Mouse (Mus musculus): ENCODE data around the gene Man1a. TPM values are rescaled to one million over a fixed set of nuclear protein-coding genes. Genes with fewer than 3 reads are reported as not detected.

Gene Man1a
- total and polyA plus RNA-seq, 2 experiments: 45.4 to 161 TPM

DNA sequence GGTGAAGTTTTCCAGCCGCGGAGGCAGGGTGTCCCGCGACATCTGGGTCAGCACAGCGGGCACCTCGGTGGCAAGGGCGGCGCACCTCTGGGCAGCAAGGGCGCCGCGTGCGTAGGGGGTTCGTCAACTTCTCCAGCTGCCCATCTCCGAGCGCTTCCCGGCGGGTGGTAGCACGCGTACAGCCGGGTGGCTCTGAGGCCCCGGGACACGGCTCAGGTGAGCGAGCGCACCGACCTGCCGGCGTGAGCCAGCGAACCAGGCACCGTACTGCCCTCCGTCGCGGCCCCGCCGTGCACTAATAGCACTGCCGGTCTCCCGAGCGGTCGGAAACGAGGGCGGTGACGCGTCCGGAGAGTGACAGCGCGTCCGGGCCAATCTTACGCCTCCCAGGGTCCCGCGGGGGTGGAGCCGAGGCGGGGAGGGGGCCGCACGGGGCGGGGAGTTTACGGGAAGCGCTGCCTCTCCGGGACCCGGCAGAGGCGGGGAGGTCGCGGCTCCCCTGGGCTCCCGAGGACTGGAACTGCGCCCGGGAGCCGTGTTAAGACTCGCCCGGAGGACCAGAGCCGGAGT, 883 bp downstream of the Man1a start:
- TF ChIP-seq POLR2A (IDR thresholded peaks at IDR 0.05; ENCODE audit: extremely low read depth, insufficient read depth, low read length) (peak; percentile 100), CTCF (IDR thresholded peaks at IDR 0.05; ENCODE audit: low read depth, low read length) (0 out of 2 replicates have a peak, but pooled peaks have one; percentile 1)
- under 1% methylated on average over 68 of the region's 68 CpGs for WGBS

DNA sequence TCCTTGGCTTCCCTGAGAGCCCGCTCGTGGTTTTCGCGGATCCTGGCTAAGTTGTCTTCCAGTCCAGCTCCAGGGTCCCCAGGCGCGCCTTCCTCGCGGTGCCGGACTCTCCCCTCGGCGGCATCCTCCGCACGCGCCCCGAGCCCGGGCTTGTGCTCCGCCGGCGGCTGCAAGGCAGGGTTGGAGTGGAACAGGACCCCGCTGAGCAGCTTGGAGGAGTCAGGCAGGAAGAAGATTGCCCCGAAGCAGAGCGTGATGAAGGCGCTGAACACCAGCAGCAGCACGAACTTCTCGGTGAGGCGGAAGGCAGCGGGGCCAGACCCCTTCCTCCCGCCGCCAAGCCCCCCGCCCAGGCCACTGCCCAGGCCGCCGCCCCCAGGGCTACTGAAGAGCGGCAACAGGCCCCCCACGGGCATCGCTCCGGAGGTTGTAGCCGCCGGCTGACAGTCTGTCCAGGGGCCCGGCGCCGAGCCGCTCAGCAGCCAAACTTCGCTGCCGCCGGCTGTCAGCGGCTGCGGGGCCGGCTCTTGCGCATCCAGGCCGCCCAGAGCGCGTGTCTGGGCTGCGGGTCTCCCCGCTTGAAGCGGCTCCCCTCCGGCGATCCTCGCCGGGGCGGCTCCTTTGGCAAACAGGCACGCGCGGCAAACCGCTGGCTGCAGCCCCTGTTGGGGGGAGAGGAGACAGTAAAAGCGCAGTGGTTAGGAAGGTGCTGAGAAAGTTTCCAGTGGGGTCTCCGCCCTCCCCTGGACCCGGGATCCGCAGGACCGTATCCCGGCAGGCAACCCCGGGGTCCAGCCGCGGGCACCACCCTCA, 1.6 kb downstream of the Man1a start:
- Histone ChIP-seq H3K9ac (ENCODE audit: low read depth, low read length) (peak overlapping the region; percentile 99), H3K79me2 (ENCODE audit: control insufficient read depth, insufficient read depth, low read length) (peaks cover 23% of the 10 kb centered on the region), H3K27ac (replicated peaks; ENCODE audit: insufficient read depth, low read depth, low read length) (peak overlapping the region; percentile 99), H3K4me1 (ENCODE audit: control insufficient read depth, insufficient read depth, low read length) (peaks cover 5% of the 10 kb centered on the region), H3K27me3 (ENCODE audit: control insufficient read depth, insufficient read depth, low read length) (no peaks in the 10 kb centered on the region), H3K36me3 (ENCODE audit: control insufficient read depth, insufficient read depth, low read length) (peaks cover 4% of the 10 kb centered on the region; the same call in 1 of the 2 replicates), H3K4me3 (ENCODE audit: insufficient read depth, low read depth, low read length) (peak overlapping the region; percentile 94)
- WGBS: under 1% methylated on average over 73 of the region's 73 CpGs
- no peak for DNase-seq (ENCODE audit: extremely low read depth, low read depth, low spot score)
- TF ChIP-seq CTCF (IDR thresholded peaks at IDR 0.05; ENCODE audit: low read depth, low read length) (no peak), POLR2A (IDR thresholded peaks at IDR 0.05; ENCODE audit: extremely low read depth, insufficient read depth, low read length) (no peak)

More for the DNA sequence above, 883 bp downstream of the Man1a start:
- Histone ChIP-seq H3K9ac (ENCODE audit: low read depth, low read length) (peak overlapping the region; percentile 99), H3K79me2 (ENCODE audit: control insufficient read depth, insufficient read depth, low read length) (peaks cover 19% of the 10 kb centered on the region), H3K27me3 (ENCODE audit: control insufficient read depth, insufficient read depth, low read length) (no peaks in the 10 kb centered on the region), H3K27ac (replicated peaks; ENCODE audit: insufficient read depth, low read depth, low read length) (peak overlapping the region; percentile 99), H3K4me1 (ENCODE audit: control insufficient read depth, insufficient read depth, low read length) (peaks cover 2% of the 10 kb centered on the region), H3K36me3 (ENCODE audit: control insufficient read depth, insufficient read depth, low read length) (no peaks in the 10 kb centered on the region), H3K4me3 (ENCODE audit: insufficient read depth, low read depth, low read length) (peak overlapping the region; percentile 94)
- DNase-seq (ENCODE audit: extremely low read depth, low read depth, low spot score): peak; percentile 83

DNA sequence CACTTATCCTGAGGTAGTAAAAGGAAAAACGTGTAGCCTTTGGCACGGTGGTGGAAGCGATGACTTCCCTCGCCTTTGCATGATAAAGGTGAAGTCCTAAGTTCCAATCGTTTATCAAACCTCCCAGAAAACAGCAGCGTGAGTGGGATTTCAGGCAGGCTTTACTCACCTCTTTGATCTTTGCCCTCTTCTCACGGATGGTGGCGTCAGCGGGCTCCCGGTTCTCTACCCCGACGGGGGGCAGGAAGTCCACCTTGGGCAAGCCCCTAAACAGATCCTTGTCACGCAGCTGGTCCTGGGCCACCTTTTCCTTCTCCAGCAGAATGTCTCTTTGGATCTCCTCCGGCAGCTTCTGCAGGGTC, 2.2 kb downstream of the Man1a start:
- peak overlapping the region; percentile 99 for H3K27ac ChIP-seq (replicated peaks; ENCODE audit: insufficient read depth, low read depth, low read length)
- H3K4me1 ChIP-seq (ENCODE audit: control insufficient read depth, insufficient read depth, low read length): peaks cover 5% of the 10 kb centered on the region
- 1% methylated on average over 14 of the region's 14 CpGs for WGBS
- H3K79me2 ChIP-seq (ENCODE audit: control insufficient read depth, insufficient read depth, low read length): peaks cover 28% of the 10 kb centered on the region
- H3K4me3 ChIP-seq (ENCODE audit: insufficient read depth, low read depth, low read length): peak overlapping the region; percentile 94
- TF ChIP-seq POLR2A (IDR thresholded peaks at IDR 0.05; ENCODE audit: extremely low read depth, insufficient read depth, low read length): 0 out of 2 replicates have a peak, but pooled peaks have one; percentile 5
- no peak for TF ChIP-seq CTCF (IDR thresholded peaks at IDR 0.05; ENCODE audit: low read depth, low read length)
- H3K27me3 ChIP-seq (ENCODE audit: control insufficient read depth, insufficient read depth, low read length): no peaks in the 10 kb centered on the region
- peak overlapping the region; percentile 99 for H3K9ac ChIP-seq (ENCODE audit: low read depth, low read length)
- peaks cover 4% of the 10 kb centered on the region; the same call in 1 of the 2 replicates for H3K36me3 ChIP-seq (ENCODE audit: control insufficient read depth, insufficient read depth, low read length)
- DNase-seq (ENCODE audit: extremely low read depth, low read depth, low spot score): peak; percentile 86

DNA sequence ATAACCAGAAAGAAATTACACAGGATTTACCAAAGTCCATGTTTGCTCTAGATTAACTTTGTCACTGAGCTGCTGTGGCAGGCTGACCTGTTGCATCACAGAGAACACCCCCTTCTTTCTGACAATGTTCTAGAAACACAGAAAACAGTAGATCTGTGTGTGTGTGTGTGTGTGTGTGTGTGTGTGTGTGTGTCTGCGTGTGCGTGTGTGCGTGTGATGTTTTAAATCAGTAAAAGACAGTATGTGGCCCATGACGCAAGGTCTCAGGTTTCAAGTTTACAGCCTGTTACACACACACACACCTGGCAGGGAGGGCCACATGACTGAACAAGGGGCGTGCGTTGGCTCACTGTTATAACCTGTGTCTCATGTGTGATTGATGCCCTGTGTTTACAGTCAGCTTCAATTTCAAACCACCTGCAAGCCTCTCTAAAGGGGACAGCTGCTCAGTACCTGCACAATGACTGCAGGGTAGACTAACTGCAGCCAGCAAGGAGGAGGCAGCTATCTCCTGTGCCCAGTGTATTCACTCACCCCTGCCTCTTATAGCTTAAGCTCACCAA, 2.7 kb downstream of the Man1a start:
- peak overlapping the region; percentile 99 for H3K9ac ChIP-seq (ENCODE audit: low read depth, low read length)
- peaks cover 4% of the 10 kb centered on the region; the same call in 1 of the 2 replicates for H3K36me3 ChIP-seq (ENCODE audit: control insufficient read depth, insufficient read depth, low read length)
- H3K27ac ChIP-seq (replicated peaks; ENCODE audit: insufficient read depth, low read depth, low read length): peak overlapping the region; percentile 99
- H3K4me1 ChIP-seq (ENCODE audit: control insufficient read depth, insufficient read depth, low read length): peaks cover 5% of the 10 kb centered on the region
- DNase-seq (ENCODE audit: extremely low read depth, low read depth, low spot score): peak; percentile 98
- no peak for TF ChIP-seq CTCF (IDR thresholded peaks at IDR 0.05; ENCODE audit: low read depth, low read length)
- no peak for TF ChIP-seq POLR2A (IDR thresholded peaks at IDR 0.05; ENCODE audit: extremely low read depth, insufficient read depth, low read length)
- H3K4me3 ChIP-seq (ENCODE audit: insufficient read depth, low read depth, low read length): peak overlapping the region; percentile 94
- peaks cover 29% of the 10 kb centered on the region for H3K79me2 ChIP-seq (ENCODE audit: control insufficient read depth, insufficient read depth, low read length)
- H3K27me3 ChIP-seq (ENCODE audit: control insufficient read depth, insufficient read depth, low read length): no peaks in the 10 kb centered on the region
- 3% methylated on average over 6 of the region's 6 CpGs for WGBS

DNA sequence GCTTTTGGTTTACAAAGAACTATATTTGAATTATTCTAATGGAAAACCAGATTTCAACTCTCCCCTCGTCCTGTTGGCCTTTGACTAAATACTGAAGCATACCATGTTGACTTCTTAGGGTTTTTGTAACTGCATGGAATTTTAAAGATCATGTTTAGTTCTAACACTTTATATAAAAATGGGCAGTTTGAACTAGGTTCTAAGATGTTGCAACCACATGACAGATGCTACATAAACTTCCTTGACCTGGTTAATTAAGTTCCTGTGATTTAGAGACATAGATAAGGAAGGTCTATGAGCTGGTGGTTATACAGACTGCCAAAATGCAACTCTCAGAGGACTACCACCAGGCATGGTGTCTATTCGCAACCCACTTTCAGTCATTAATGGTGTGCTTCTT, 4.1 kb downstream of the Man1a start:
- WGBS: 24% methylated on average over 2 of the region's 2 CpGs
- peak overlapping the region; percentile 93 for H3K27ac ChIP-seq (replicated peaks; ENCODE audit: insufficient read depth, low read depth, low read length)
- H3K27me3 ChIP-seq (ENCODE audit: control insufficient read depth, insufficient read depth, low read length): no peaks in the 10 kb centered on the region
- peak overlapping the region; percentile 94 for H3K4me3 ChIP-seq (ENCODE audit: insufficient read depth, low read depth, low read length)
- peaks cover 4% of the 10 kb centered on the region for H3K36me3 ChIP-seq (ENCODE audit: control insufficient read depth, insufficient read depth, low read length)
- TF ChIP-seq POLR2A (IDR thresholded peaks at IDR 0.05; ENCODE audit: extremely low read depth, insufficient read depth, low read length) (no peak), CTCF (IDR thresholded peaks at IDR 0.05; ENCODE audit: low read depth, low read length) (no peak)
- peak; percentile 53 for DNase-seq (ENCODE audit: extremely low read depth, low read depth, low spot score)
- peak overlapping the region; percentile 67 for H3K9ac ChIP-seq (ENCODE audit: low read depth, low read length)
- H3K79me2 ChIP-seq (ENCODE audit: control insufficient read depth, insufficient read depth, low read length): peaks cover 36% of the 10 kb centered on the region
- peaks cover 7% of the 10 kb centered on the region for H3K4me1 ChIP-seq (ENCODE audit: control insufficient read depth, insufficient read depth, low read length)
